Mouse (Mus musculus): ENCODE results near the gene Asic2. TPM values are rescaled to one million over a fixed set of nuclear protein-coding genes. Genes with fewer than 3 reads are reported as not detected.

Gene Asic2
- total RNA-seq, 1 experiment from 2014 or later = not detected

DNA sequence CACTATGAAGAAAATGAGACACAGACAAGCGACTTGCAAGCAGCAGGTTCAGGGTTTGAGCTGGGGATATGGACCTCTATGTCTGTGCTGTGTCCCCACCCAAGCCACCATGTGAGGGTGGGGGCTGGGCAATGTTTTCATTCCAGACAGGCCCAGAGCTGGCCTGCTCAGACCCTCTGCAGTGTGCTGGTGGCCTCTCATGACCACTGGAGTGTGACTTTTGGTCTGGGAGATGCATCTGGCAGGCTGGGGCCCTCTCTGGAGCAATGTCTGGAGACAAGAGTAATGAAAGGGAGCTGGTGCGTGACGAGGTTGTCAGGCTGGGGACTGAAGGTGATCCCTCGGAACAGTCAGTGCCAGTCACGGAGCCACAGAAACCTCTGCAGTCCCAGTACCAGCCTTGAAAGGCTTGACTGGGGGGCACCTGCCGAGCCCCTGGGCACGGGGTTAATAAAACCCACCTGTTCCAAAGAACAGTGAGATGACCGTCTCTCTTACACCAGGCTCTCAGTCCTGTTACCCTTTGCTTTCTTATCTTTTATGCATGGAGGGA is 848.2 kb downstream of the Asic2 start:
- ATAC-seq (replicated peaks in 1 of 2; ENCODE audit: insufficient read depth in 1 of 2, low FRiP score in 2 of 2, low TSS enrichment in 1 of 2, low read depth in 1 of 2, poor library complexity in 2 of 2, severe bottlenecking in 2 of 2) = no peak

DNA sequence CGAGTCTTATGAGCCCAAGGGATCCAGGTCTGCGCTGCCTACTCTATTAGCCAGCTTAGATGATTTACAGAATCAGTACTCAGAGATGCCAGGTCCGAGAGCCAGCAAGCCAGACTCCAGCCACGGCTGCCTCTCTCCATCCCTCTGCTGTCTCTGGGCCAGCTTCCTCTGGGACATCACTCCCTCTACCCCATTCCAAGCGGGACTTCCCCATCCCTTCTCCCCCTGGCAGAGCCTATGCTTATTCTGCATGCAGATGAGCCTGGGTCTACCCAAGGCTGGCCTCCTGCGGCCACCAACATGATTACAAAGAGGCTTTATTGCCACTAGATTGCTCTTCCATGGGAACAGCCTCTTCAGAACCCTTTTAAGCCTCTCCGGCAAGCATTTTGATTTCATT is 850.2 kb downstream of the Asic2 start:
- no peak for ATAC-seq (replicated peaks in 1 of 2; ENCODE audit: insufficient read depth in 1 of 2, low FRiP score in 2 of 2, low TSS enrichment in 1 of 2, low read depth in 1 of 2, poor library complexity in 2 of 2, severe bottlenecking in 2 of 2)

DNA sequence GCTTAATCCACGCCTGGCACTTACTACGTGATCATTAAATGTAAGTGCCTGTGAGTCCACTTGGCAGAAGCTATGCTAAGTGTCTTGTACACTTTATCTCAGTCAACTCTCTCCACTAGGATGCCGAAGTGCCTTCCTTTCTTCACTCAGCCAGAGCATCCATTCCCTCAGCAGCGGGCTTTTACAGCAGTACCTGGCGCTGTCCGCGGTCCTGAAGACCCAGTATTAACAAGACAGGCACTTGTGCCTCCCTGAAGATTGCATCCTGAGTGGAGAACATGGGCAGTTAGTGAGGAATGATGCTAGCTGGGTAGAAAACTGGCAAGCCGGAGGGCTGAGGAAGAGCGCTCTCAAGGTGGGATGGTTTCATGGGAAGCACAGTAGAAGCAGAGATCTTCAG is 852.6 kb downstream of the Asic2 start:
- ATAC-seq (replicated peaks in 1 of 2; ENCODE audit: insufficient read depth in 1 of 2, low FRiP score in 2 of 2, low TSS enrichment in 1 of 2, low read depth in 1 of 2, poor library complexity in 2 of 2, severe bottlenecking in 2 of 2) = no peak

DNA sequence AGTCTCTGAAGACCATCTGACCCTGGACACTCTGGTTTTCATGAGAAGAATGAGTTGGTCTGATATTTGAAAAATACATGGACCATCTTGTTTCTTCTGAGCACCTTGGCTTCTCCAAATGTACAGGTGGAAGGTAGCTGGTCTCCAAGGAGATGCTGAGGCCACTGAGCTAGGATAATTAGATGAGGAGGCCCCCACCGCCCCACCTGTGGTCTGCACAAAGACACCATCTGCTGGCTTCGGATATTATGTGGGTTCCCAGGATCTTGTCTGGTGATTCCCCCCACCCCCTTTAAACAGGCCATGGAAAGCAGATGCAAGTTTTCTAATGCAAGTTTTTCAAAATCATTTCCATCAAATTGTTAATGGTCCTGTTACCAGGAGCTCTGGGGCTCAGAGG is 856.6 kb downstream of the Asic2 start:
- ATAC-seq (replicated peaks in 1 of 2; ENCODE audit: insufficient read depth in 1 of 2, low FRiP score in 2 of 2, low TSS enrichment in 1 of 2, low read depth in 1 of 2, poor library complexity in 2 of 2, severe bottlenecking in 2 of 2) = no peak

DNA sequence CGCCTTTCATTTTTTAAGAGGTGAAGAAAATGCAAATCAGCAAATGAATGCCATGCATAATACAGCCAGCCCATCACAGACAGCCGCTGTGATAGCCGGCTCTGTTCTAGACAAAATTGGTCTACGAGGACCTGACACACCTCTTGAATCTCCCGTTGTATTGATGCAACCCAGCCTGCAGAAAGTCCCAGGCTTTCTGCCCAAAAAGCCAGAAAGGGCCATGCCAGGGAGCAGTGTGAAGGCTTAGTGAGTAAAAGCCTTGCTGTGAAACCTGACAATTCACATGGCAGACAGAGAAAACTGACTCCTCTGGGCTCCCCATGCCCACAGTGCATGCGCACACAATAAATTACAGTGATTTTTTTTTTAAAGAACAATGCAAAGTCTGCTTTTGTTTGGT is 858.2 kb downstream of the Asic2 start:
- ATAC-seq (replicated peaks in 1 of 2; ENCODE audit: insufficient read depth in 1 of 2, low FRiP score in 2 of 2, low TSS enrichment in 1 of 2, low read depth in 1 of 2, poor library complexity in 2 of 2, severe bottlenecking in 2 of 2) = no peak

DNA sequence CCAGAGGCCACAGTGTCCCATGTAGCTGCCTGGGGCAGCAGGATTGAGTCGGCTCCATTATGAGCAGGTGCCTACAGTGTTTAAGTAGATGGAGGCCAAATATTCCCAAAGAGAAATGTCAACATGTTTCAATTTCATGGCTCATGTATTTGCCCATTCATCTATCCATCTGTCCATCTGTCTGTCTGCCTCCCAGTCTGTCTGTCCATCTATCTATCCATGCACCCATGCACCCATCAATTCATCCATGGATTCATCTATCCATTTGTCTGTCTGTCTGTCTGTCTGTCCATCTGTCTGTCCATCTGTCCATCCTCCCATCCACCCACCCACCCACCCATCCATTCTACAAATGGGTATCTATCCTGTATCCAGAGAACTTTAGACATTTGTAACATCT is 861.3 kb downstream of the Asic2 start:
- ATAC-seq (replicated peaks in 1 of 2; ENCODE audit: insufficient read depth in 1 of 2, low FRiP score in 2 of 2, low TSS enrichment in 1 of 2, low read depth in 1 of 2, poor library complexity in 2 of 2, severe bottlenecking in 2 of 2) = no peak

DNA sequence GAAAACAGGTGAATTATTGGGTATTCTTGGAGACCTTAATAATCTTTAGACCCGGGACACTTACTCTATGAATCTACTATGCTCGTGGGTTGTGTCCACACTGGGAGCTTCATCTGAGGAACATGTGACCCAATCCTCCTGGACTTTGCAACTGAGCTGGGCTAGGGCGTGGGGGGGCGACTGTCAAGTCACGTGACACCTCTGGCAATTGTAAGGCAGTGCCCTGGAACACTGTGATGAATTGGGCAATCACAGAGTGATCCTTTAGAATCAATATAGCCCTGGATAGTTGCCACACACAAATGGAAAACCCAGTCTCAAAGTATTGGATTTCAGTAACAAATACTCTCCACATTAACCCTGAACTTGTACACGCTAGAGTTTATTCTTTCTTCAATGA is 867.4 kb downstream of the Asic2 start:
- no peak for ATAC-seq (replicated peaks in 1 of 2; ENCODE audit: insufficient read depth in 1 of 2, low FRiP score in 2 of 2, low TSS enrichment in 1 of 2, low read depth in 1 of 2, poor library complexity in 2 of 2, severe bottlenecking in 2 of 2)

DNA sequence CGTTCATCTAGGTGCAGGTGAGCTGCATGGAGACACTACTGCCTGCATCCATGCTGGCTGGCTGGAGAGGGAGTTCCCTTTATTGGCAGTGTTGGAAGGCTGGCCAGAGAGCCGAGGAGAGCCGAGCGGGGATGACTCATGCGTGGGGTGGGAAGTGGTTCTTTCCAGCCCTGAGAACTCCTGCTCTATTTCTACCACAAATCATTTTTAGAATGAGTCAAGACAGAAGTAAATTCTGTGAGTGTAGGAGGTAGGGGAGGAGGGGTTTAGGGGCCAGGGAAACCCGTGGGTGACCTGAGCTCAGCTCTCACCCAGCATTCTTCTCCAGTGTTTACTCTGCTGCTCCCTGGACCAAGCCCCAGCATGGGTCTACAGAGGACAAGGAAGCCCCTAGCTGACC is 872.2 kb downstream of the Asic2 start:
- ATAC-seq (replicated peaks in 1 of 2; ENCODE audit: insufficient read depth in 1 of 2, low FRiP score in 2 of 2, low TSS enrichment in 1 of 2, low read depth in 1 of 2, poor library complexity in 2 of 2, severe bottlenecking in 2 of 2) = no peak

DNA sequence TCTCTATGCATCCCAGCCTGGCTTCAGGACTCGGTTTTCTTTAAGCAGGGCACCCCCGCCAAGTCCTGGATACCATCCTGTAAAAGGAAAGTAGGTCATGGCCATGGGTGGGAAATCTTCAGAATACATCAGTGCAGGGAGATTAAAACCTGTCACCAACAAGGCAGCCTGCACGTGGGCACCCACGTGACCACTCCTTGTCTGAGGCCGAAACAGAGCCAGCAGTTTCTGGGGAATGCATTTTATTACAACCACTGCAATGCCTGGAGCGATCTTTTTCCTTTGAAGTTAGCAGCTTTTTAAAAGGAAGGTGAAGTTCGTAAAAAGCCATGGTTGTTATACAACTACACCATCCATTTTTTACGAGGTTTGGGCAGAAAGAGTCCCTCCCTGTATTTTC is 873.7 kb downstream of the Asic2 start:
- ATAC-seq (replicated peaks in 1 of 2; ENCODE audit: insufficient read depth in 1 of 2, low FRiP score in 2 of 2, low TSS enrichment in 1 of 2, low read depth in 1 of 2, poor library complexity in 2 of 2, severe bottlenecking in 2 of 2) = no peak

DNA sequence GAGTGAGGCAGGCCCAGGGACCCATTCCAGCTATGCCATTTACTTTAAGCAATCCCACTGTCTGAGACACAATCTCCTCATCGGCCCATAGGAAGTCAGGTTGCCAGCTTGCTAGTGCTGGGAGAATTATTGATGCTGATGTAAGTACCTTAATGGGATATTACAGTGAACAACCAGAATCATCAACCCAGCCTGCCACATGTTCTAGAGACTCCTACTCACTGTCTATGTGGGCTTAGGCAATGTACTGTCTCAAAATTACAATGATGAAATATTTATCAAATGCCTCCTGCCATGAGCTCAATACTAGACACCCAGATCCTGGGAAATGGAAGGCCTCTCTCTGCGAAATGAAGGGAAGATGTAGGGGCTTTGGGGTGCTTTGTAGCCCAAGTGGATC is 876.1 kb downstream of the Asic2 start:
- ATAC-seq (replicated peaks in 1 of 2; ENCODE audit: insufficient read depth in 1 of 2, low FRiP score in 2 of 2, low TSS enrichment in 1 of 2, low read depth in 1 of 2, poor library complexity in 2 of 2, severe bottlenecking in 2 of 2) = no peak

DNA sequence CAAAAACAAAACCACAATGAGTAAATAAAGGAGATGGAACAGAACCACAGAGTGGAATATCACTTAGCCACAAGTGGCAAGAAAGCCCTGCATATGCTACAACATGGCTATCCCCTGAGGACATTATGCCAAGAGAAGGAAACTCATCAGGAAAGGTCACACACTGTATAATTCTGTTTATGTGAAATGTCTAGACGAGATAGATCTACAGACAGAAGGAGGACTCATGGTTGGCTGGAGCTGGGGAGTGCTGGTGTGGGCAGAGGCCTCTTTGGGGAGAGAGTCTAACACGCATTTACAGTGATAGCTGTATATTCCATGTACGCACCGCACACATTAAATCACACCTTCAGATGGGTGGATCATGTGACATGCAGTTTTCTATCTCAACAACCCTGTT is 884.4 kb downstream of the Asic2 start:
- ATAC-seq (replicated peaks in 1 of 2; ENCODE audit: insufficient read depth in 1 of 2, low FRiP score in 2 of 2, low TSS enrichment in 1 of 2, low read depth in 1 of 2, poor library complexity in 2 of 2, severe bottlenecking in 2 of 2) = no peak

DNA sequence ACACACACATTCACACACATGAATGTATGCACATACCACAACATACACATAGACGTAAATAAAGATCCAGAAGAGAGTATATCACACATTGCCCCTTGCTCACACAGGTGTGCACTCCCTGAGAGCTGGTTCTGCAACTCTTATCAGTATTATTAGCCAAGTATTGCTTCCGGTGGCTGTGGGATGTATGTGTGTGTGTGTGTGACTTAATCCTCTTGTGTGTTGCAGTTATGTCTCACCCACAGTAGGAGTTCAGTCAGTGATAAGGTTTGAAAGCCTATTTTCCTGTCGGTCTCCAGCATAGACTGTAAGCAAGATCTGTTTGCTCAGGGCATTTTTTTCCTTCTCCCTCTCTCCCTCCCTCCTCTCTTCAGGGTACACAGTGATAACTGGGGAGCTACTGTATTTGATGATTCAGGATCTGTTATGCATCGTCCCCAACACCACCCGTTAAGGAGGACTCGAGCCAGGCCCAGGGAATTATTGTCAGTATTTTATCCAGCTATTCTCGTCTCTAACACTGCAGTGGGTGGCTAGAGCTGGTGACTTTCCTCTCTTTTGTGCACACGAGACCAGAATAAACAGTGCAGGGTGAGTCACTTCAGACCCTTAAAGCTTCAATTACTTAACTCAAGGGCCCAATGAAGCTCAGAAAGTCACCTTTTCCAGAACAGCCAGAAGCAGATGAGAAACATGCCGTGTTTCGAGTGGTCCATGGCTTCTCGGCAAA is 888.0 kb downstream of the Asic2 start:
- ATAC-seq (replicated peaks in 1 of 2; ENCODE audit: insufficient read depth in 1 of 2, low FRiP score in 2 of 2, low TSS enrichment in 1 of 2, low read depth in 1 of 2, poor library complexity in 2 of 2, severe bottlenecking in 2 of 2) = no peak

DNA sequence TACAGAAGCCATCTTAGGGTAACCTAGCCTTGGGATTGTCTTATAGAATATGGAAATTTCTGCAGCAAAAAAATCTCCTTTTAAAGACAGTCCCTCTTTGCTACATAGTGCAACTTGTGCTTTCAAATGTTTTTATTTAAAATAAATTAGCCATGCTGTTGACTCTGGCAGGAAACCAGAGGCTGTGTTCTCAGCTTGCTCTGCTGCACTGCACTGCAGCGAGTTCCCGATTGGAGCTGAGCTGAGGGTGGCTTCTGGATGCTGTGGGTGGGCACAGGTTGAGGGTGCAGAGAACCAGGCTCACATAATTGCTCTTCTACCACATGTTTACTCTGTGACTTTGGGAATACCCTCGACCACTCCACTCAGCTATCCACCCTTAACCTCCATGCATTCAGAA is 889.0 kb downstream of the Asic2 start:
- ATAC-seq (replicated peaks in 1 of 2; ENCODE audit: insufficient read depth in 1 of 2, low FRiP score in 2 of 2, low TSS enrichment in 1 of 2, low read depth in 1 of 2, poor library complexity in 2 of 2, severe bottlenecking in 2 of 2) = no peak

DNA sequence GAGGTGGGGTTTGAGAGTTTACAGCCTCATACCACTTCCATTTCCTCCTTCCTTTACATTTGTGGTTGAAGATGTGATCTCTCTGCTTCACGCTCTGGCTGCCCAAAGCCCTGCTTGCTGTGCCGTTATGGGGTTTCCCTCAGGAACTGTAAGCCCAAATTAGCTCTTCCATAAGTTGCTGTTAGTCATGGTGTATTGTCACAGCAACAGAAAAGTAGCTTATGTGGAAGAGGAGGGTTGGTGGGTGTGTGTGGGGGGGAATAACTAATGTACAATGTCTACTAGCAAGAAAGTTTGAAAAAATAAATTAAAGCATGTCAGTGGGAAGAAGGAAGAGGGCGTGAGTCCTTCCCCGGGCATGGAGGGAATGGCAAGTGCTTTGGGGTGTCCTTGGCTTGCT is 896.4 kb downstream of the Asic2 start:
- no peak for ATAC-seq (replicated peaks in 1 of 2; ENCODE audit: insufficient read depth in 1 of 2, low FRiP score in 2 of 2, low TSS enrichment in 1 of 2, low read depth in 1 of 2, poor library complexity in 2 of 2, severe bottlenecking in 2 of 2)

DNA sequence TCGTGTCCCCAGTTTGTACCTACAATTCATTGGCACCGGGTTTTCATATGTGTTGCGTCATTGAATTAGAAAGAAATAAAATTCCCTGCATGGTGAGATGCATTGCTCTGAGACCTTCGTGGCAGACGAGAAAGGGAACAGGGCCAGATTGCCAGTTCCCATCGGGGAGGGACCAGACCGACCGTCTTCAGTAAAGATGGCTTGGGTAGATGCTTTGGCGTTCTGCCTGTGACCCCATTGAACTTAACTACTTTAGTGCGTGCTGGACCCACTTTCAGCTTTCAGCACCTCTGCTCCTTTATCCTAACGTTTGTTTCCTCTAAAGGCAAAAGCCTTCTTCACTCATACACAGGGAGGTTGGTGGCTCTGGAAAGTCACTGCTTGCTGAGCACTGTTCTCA is 902.9 kb downstream of the Asic2 start:
- ATAC-seq (replicated peaks in 1 of 2; ENCODE audit: insufficient read depth in 1 of 2, low FRiP score in 2 of 2, low TSS enrichment in 1 of 2, low read depth in 1 of 2, poor library complexity in 2 of 2, severe bottlenecking in 2 of 2) = no peak

DNA sequence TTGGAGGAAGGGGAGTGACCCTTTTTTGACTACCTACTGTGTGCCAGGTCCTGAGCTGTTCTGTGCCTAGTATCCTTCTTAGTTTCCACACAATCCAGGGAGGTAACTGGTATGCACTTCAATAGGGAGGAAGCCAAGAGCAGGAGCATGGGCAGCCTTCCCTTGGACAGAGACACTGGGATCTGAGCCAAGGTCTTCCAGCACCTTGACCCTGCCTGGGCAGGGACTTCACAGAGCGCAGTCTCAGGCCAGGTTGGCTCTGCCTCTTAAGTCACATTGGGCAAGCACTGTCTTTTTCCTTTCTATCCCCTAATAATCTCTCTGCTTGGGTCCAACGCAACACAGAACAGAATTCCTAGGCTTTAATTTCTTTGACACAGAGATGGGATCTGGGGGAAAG is 904.3 kb downstream of the Asic2 start:
- ATAC-seq (replicated peaks in 1 of 2; ENCODE audit: insufficient read depth in 1 of 2, low FRiP score in 2 of 2, low TSS enrichment in 1 of 2, low read depth in 1 of 2, poor library complexity in 2 of 2, severe bottlenecking in 2 of 2) = no peak

DNA sequence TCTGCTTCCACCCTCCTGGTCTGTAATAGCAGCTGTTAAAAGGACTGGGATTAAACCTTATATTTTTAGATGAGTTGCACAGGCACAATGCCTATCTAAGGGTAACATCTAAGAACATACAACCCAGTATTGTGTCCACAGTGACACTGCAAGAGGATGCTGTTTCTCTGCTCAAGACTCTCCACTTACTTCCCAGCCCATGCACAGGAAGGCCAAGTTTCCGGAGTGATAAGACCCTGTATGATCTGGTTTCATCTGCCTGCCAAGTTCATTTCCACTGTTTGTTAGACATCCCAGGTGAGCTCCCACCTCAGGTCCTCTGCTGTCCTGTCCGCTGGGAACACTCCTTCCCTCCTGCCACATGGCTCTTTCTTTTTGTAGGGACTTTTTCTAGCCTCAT is 908.2 kb downstream of the Asic2 start:
- ATAC-seq (replicated peaks in 1 of 2; ENCODE audit: insufficient read depth in 1 of 2, low FRiP score in 2 of 2, low TSS enrichment in 1 of 2, low read depth in 1 of 2, poor library complexity in 2 of 2, severe bottlenecking in 2 of 2) = no peak

DNA sequence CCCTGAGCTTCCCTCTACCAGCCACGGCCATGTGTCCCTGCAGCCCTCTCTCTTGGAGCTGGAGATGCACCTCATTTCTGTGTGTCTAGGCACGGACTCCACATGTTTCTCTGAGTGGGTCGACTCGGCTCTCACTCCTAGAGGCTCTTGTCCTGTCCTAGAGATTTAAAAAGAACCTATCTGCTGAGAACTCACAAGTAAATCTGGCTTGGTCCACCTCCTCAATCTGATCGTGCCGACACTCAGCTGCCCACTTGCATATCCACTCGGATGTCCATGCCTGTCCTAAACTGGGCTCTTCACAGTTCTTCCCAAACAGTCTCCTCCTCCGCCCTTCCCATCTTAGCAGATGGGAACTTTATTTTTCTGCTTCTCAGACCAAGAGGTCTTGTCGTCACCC is 908.7 kb downstream of the Asic2 start:
- ATAC-seq (replicated peaks in 1 of 2; ENCODE audit: insufficient read depth in 1 of 2, low FRiP score in 2 of 2, low TSS enrichment in 1 of 2, low read depth in 1 of 2, poor library complexity in 2 of 2, severe bottlenecking in 2 of 2) = no peak

DNA sequence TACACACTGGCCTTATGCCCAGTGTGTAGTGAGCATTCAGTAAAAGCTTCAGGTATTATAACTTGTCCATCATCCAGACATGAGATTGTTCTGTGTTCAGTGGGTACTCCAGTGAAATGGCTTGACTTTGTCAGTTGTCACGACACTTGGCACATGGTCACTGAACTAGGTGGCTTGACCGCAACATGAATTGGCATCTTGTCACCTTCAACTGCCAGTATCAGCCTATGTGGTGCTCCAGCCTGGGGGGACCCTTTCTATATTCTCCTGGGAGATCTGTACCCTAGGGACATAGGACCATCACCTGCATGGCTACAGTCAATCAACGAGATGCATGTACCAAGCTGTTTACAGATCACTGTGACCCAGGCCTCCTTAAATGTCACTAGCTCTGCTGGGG is 910.8 kb downstream of the Asic2 start:
- no peak for ATAC-seq (replicated peaks in 1 of 2; ENCODE audit: insufficient read depth in 1 of 2, low FRiP score in 2 of 2, low TSS enrichment in 1 of 2, low read depth in 1 of 2, poor library complexity in 2 of 2, severe bottlenecking in 2 of 2)
